Comparison of ENCODE assay signal across 8 mouse cellular contexts in the genomic region with DNA sequence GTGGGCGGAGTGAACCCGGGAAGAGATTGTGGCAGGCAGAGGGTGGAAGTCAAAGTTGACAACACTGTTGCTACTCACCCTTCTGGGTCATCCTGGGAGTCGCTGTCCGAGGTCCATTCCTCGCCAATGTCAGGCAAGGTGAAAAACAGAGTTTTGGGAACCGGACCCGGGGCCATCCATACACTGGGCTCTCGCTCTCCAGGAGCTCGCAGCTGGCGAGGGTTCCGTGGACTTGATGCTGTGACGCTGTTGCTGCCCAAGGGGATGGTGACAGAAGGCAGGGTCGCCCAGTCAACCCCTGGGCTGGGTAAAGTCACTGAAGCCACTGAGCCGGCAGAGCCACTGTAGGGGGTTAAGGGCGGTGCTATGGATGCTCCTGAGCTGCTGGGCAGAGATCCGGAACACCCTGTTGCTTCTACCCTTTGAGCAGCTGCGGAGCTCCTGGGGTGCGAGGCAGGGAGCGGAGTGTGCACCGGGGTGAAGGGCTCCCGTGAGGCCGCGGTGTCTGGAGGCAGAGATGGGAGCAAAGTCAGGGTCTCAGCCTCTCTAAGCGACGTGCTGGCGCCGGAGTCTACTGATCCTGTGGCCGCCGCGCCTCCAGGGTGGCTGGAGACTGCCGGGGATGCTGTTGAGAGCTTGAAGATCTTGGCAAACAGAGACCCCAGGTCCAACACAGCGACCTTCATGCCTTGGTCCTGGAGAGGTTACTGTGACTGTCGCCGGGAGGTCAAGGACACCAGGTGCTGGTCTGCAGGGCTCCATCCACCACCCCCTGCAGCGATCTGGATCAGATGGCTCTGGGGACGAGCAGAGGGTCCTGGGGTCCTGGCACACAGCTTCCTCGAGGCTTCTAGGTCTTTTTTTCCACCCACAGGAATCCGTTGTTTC. TPM values are rescaled to one million over a fixed set of nuclear protein-coding genes. Genes with fewer than 3 reads are reported as not detected.
A peak's percentile ranks its signal among the peaks of the same experiment; 100 is the strongest.
DNase-seq lines count a peak whose midpoint lies in the region; ATAC-seq and TF ChIP-seq lines count a peak whose summit lies in the region.

No protein-coding gene starts in this region.

- H3K27ac ChIP-seq in layer of hippocampus, adult 2 months: no peak overlapping the region
- H3K27ac ChIP-seq in embryonic facial prominence, embryonic 13.5 days: no peak overlapping the region
- no peak overlapping the region for H3K27ac ChIP-seq in intestine, embryonic 16.5 days (ENCODE audit: low read length)
- H3K27ac ChIP-seq in neural tube, embryonic 15.5 days (replicated peaks): no peak overlapping the region

- DNase-seq in layer of hippocampus, adult 2 months (ENCODE audit: low spot score in 2 of 2): no peak
- no peak for DNase-seq in layer of hippocampus, postnatal 36 days
- no peak for DNase-seq in urinary bladder, postnatal 10 days (ENCODE audit: low spot score)
- DNase-seq in thymus, adult 18-20 months: no peak
- no peak for DNase-seq in layer of hippocampus, adult 18-20 months (ENCODE audit: low spot score in 2 of 2)

- H3K4me3 ChIP-seq in layer of hippocampus, adult 2 months: peak overlapping the region; percentile 46
- peak overlapping the region; percentile 43 for H3K4me3 ChIP-seq in embryonic facial prominence, embryonic 13.5 days
- H3K4me3 ChIP-seq in intestine, embryonic 16.5 days (ENCODE audit: low read length): peak overlapping the region; percentile 44
- H3K4me3 ChIP-seq in neural tube, embryonic 15.5 days (replicated peaks): peak overlapping the region; percentile 36

- peak overlapping the region; percentile 66 for H3K9ac ChIP-seq in embryonic facial prominence, embryonic 13.5 days
- H3K9ac ChIP-seq in intestine, embryonic 16.5 days (ENCODE audit: low read depth, low read length): peak overlapping the region; percentile 53
- H3K9ac ChIP-seq in neural tube, embryonic 15.5 days (replicated peaks): peak overlapping the region; percentile 14

- peaks cover 13% of the 10 kb centered on the region for H3K4me1 ChIP-seq in embryonic facial prominence, embryonic 13.5 days
- peaks cover 9% of the 10 kb centered on the region; the same call in 1 of the 2 replicates for H3K4me1 ChIP-seq in intestine, embryonic 16.5 days (ENCODE audit: control insufficient read depth, insufficient read depth, low read length)
- peaks cover 17% of the 10 kb centered on the region for H3K4me1 ChIP-seq in neural tube, embryonic 15.5 days

- ATAC-seq in embryonic facial prominence, embryonic 13.5 days (ENCODE audit: insufficient number of reproducible peaks, insufficient read depth, low FRiP score, low TSS enrichment, low read depth): peak; percentile 37; the same call in 1 of the 2 replicates
- peak; percentile 52; the same call in 1 of the 2 replicates for ATAC-seq in intestine, embryonic 16.5 days
- peak; percentile 63 for ATAC-seq in neural tube, embryonic 15.5 days (ENCODE audit: low FRiP score)

- H3K27me3 ChIP-seq in embryonic facial prominence, embryonic 13.5 days: peaks cover 26% of the 10 kb centered on the region
- peaks cover 3% of the 10 kb centered on the region; the same call in 1 of the 2 replicates for H3K27me3 ChIP-seq in intestine, embryonic 16.5 days (replicated peaks; ENCODE audit: control insufficient read depth, insufficient read depth, low read length)
- H3K27me3 ChIP-seq in neural tube, embryonic 15.5 days (replicated peaks): no peaks in the 10 kb centered on the region

- no peak for TF ChIP-seq CTCF in layer of hippocampus, adult 2 months (conservative IDR thresholded peaks at IDR 0.05)

- H3K36me3 ChIP-seq in embryonic facial prominence, embryonic 13.5 days: no peaks in the 10 kb centered on the region
- H3K36me3 ChIP-seq in intestine, embryonic 16.5 days (ENCODE audit: control insufficient read depth, insufficient read depth, low read length): no peaks in the 10 kb centered on the region
- H3K36me3 ChIP-seq in neural tube, embryonic 15.5 days: no peaks in the 10 kb centered on the region

- WGBS in embryonic facial prominence, embryonic 13.5 days: 3% methylated on average over 38 of the region's 38 CpGs
- WGBS in intestine, embryonic 16.5 days: 3% methylated on average over 38 of the region's 38 CpGs
- 2% methylated on average over 38 of the region's 38 CpGs for WGBS in neural tube, embryonic 15.5 days

- H3K4me2 ChIP-seq in embryonic facial prominence, embryonic 13.5 days: peak overlapping the region; percentile 78
- peak overlapping the region; percentile 60 for H3K4me2 ChIP-seq in intestine, embryonic 16.5 days (ENCODE audit: low read depth, low read length)
- peak overlapping the region; percentile 88 for H3K4me2 ChIP-seq in neural tube, embryonic 15.5 days

- no peaks in the 10 kb centered on the region for H3K9me3 ChIP-seq in embryonic facial prominence, embryonic 13.5 days
- no peaks in the 10 kb centered on the region for H3K9me3 ChIP-seq in intestine, embryonic 16.5 days (ENCODE audit: control insufficient read depth, low read length)
- no peaks in the 10 kb centered on the region for H3K9me3 ChIP-seq in neural tube, embryonic 15.5 days (replicated peaks)

RNA-seq across cellular contexts. Expression of a gene that starts 0.8 kb away (rescaled TPM):
- 10 to 100 TPM; 12.1 to 12.5 TPM for total RNA-seq in layer of hippocampus, adult 2 months (2021)
- total RNA-seq in layer of hippocampus, postnatal 36 days (2021): 10 to 100 TPM; 12.0 to 12.9 TPM
- polyA plus RNA-seq in embryonic facial prominence, embryonic 13.5 days (2015; fragmentation: Nextera tagmentation; extraction: Ambion mirVana): 7.5 and 8.3 TPM in 2 replicates
- polyA plus RNA-seq in intestine, embryonic 16.5 days (2015; fragmentation: Nextera tagmentation; extraction: Ambion mirVana): 5.3 and 6.4 TPM in 2 replicates
- polyA plus RNA-seq in neural tube, embryonic 15.5 days (2015; fragmentation: Nextera tagmentation; extraction: Ambion mirVana): 11.7 and 13.3 TPM in 2 replicates
- 10 to 100 TPM; 13.6 to 15.6 TPM for total RNA-seq in layer of hippocampus, adult 18-20 months (2021)

RNA-seq across cellular contexts. Expression of a gene that starts 29.6 kb away (rescaled TPM):
- total RNA-seq in layer of hippocampus, adult 2 months (2021): 10 to 100 TPM in 1 of 2 experiments, 1 to 10 TPM in 1; 7.6 to 10.5 TPM
- 1 to 10 TPM; 7.5 to 8.3 TPM for total RNA-seq in layer of hippocampus, postnatal 36 days (2021)
- polyA plus RNA-seq in embryonic facial prominence, embryonic 13.5 days (2015; fragmentation: Nextera tagmentation; extraction: Ambion mirVana): 1.4 and 1.6 TPM in 2 replicates
- polyA plus RNA-seq in intestine, embryonic 16.5 days (2015; fragmentation: Nextera tagmentation; extraction: Ambion mirVana): 1.0 and 1.4 TPM in 2 replicates
- 0.84 and 1.5 TPM in 2 replicates for polyA plus RNA-seq in neural tube, embryonic 15.5 days (2015; fragmentation: Nextera tagmentation; extraction: Ambion mirVana)
- total RNA-seq in layer of hippocampus, adult 18-20 months (2021): 10 to 100 TPM in 1 of 2 experiments, 1 to 10 TPM in 1; 8.2 to 11.7 TPM

RNA-seq across cellular contexts. Expression of a gene that starts 48.3 kb away (rescaled TPM):
- 1 to 10 TPM; 6.7 to 8.3 TPM for total RNA-seq in layer of hippocampus, adult 2 months (2021)
- total RNA-seq in layer of hippocampus, postnatal 36 days (2021): 1 to 10 TPM; 6.6 to 6.8 TPM
- polyA plus RNA-seq in embryonic facial prominence, embryonic 13.5 days (2015; fragmentation: Nextera tagmentation; extraction: Ambion mirVana): 1.7 and 2.2 TPM in 2 replicates
- polyA plus RNA-seq in intestine, embryonic 16.5 days (2015; fragmentation: Nextera tagmentation; extraction: Ambion mirVana): 1.3 and 1.7 TPM in 2 replicates
- 1.5 and 1.8 TPM in 2 replicates for polyA plus RNA-seq in neural tube, embryonic 15.5 days (2015; fragmentation: Nextera tagmentation; extraction: Ambion mirVana)
- 1 to 10 TPM; 7.5 to 7.9 TPM for total RNA-seq in layer of hippocampus, adult 18-20 months (2021)

Comparison
In these comparisons a context has a peak if more than half of its experiments do, and no peak if none do; other contexts are left out.
1. H3K9ac ChIP-seq: peak in every context shown above with its lines; median percentile 66 in embryonic facial prominence, embryonic 13.5 days; 53 in intestine, embryonic 16.5 days; 14 in neural tube, embryonic 15.5 days.